Mouse (Mus musculus): ENCODE measurements around the gene Tmem25. TPM values are rescaled to one million over a fixed set of nuclear protein-coding genes. Genes with fewer than 3 reads are reported as not detected.

The Tmem25 gene
- total RNA-seq (2021): 10 to 100 TPM; 54.0 to 54.9 TPM

GRCm38 (mm10) chr9:44799102-44799957, at the start of gene Tmem25:
Tmem25 (minus strand) TSS chr9:44799307.
- intact Hi-C loops (cut with DNase I): no loop called here
- DNase-seq (ENCODE audit: low spot score in 2 of 2): peak; percentile 89 to 91

- no peak for DNase-seq (ENCODE audit: low spot score in 2 of 2)
- intact Hi-C loops (cut with DNase I): no loop called here
These were observed 48.3 kb upstream of the Tmem25 start for GRCm38 (mm10) chr9:44847446-44847845.

GRCm38 (mm10) chr9:44841241-44841640, 42.1 kb upstream of the Tmem25 start:
- intact Hi-C loops (cut with DNase I): no loop called here
- no peak for DNase-seq (ENCODE audit: low spot score in 2 of 2)

GRCm38 (mm10) chr9:44836439-44836838, 37.3 kb upstream of the Tmem25 start:
- intact Hi-C loops (cut with DNase I): loop anchor here (2.0 to 5.0 kb wide), 2 partner anchors 46 to 84 kb away; partner anchors contain the start of genes Atp5l and Kmt2a
- peak; percentile 63 to 67 for DNase-seq (ENCODE audit: low spot score in 2 of 2)

- no peak for DNase-seq (ENCODE audit: low spot score in 2 of 2)
These were observed 33.2 kb upstream of the Tmem25 start for GRCm38 (mm10) chr9:44832356-44832755.

GRCm38 (mm10) chr9:44830506-44830905, 31.4 kb upstream of the Tmem25 start:
- intact Hi-C loops (cut with DNase I): no loop called here
- DNase-seq (ENCODE audit: low spot score in 2 of 2): no peak

More at GRCm38 (mm10) chr9:44832356-44832755, 33.2 kb upstream of the Tmem25 start:
- intact Hi-C loops (cut with DNase I): no loop called here

- peak in 1 of 2 experiments; percentile 41 for DNase-seq (ENCODE audit: low spot score in 2 of 2)
- intact Hi-C loops (cut with DNase I): no loop called here
These were observed 29.8 kb upstream of the Tmem25 start for GRCm38 (mm10) chr9:44828944-44829343.

GRCm38 (mm10) chr9:44826660-44827059, 27.6 kb upstream of the Tmem25 start:
- no peak for DNase-seq (ENCODE audit: low spot score in 2 of 2)
- intact Hi-C loops (cut with DNase I): no loop called here

GRCm38 (mm10) chr9:44819920-44820827, 21.1 kb upstream of the Tmem25 start:
- intact Hi-C loops (cut with DNase I): no loop called here

GRCm38 (mm10) chr9:44817522-44817921, 18.4 kb upstream of the Tmem25 start:
- intact Hi-C loops (cut with DNase I): no loop called here
- DNase-seq (ENCODE audit: low spot score in 2 of 2): no peak

More at GRCm38 (mm10) chr9:44819920-44820827, 21.1 kb upstream of the Tmem25 start:
- DNase-seq (ENCODE audit: low spot score in 2 of 2): no peak

- no peak for DNase-seq (ENCODE audit: low spot score in 2 of 2)
- intact Hi-C loops (cut with DNase I): no loop called here
These were observed 15.1 kb upstream of the Tmem25 start for GRCm38 (mm10) chr9:44814179-44814578.

- no peak for DNase-seq (ENCODE audit: low spot score in 2 of 2)
- intact Hi-C loops (cut with DNase I): no loop called here
These were observed 11.2 kb upstream of the Tmem25 start for GRCm38 (mm10) chr9:44810316-44810715.

GRCm38 (mm10) chr9:44807778-44808177, 8.7 kb upstream of the Tmem25 start:
- intact Hi-C loops (cut with DNase I): no loop called here

GRCm38 (mm10) chr9:44807141-44807540, 8.0 kb upstream of the Tmem25 start:
- DNase-seq (ENCODE audit: low spot score in 2 of 2): no peak
- intact Hi-C loops (cut with DNase I): no loop called here

More at GRCm38 (mm10) chr9:44807778-44808177, 8.7 kb upstream of the Tmem25 start:
- no peak for DNase-seq (ENCODE audit: low spot score in 2 of 2)

GRCm38 (mm10) chr9:44805536-44805935, 6.4 kb upstream of the Tmem25 start:
- intact Hi-C loops (cut with DNase I): no loop called here
- DNase-seq (ENCODE audit: low spot score in 2 of 2): no peak

GRCm38 (mm10) chr9:44804678-44805077, 5.6 kb upstream of the Tmem25 start:
- no peak for DNase-seq (ENCODE audit: low spot score in 2 of 2)
- intact Hi-C loops (cut with DNase I): no loop called here

- intact Hi-C loops (cut with DNase I): no loop called here
- no peak for DNase-seq (ENCODE audit: low spot score in 2 of 2)
These were observed 3.8 kb upstream of the Tmem25 start, which contains the start of gene Ttc36 for GRCm38 (mm10) chr9:44802808-44803450. Ttc36 (minus strand) TSS chr9:44803072.

GRCm38 (mm10) chr9:44801669-44802068, 2.6 kb upstream of the Tmem25 start:
- intact Hi-C loops (cut with DNase I): no loop called here

GRCm38 (mm10) chr9:44799958-44800324, 834 bp upstream of the Tmem25 start:
- intact Hi-C loops (cut with DNase I): no loop called here
- no peak for DNase-seq (ENCODE audit: low spot score in 2 of 2)

More at GRCm38 (mm10) chr9:44801669-44802068, 2.6 kb upstream of the Tmem25 start:
- DNase-seq (ENCODE audit: low spot score in 2 of 2): no peak

GRCm38 (mm10) chr9:44798298-44798697, 809 bp downstream of the Tmem25 start:
- intact Hi-C loops (cut with DNase I): no loop called here
- DNase-seq (ENCODE audit: low spot score in 2 of 2): no peak
